Mouse (Mus musculus) kidney, postnatal 14 days (tissue): ENCODE data around the gene Mylip.

ENCODE experiments used
- DNase-seq: peaks from one replicate; pipeline ENCODE4 v3.0.0; 2022; ENCODE audit warnings: mixed read lengths

The Mylip gene

GRCm38 (mm10) chr13:45440226-45440625 lies 50.7 kb downstream of the Mylip start:
- DNase-seq = peak; percentile 47

GRCm38 (mm10) chr13:45442451-45442850 lies 52.9 kb downstream of the Mylip start:
- DNase-seq = peak; percentile 36

GRCm38 (mm10) chr13:45442918-45443535 lies 53.5 kb downstream of the Mylip start:
- peak; percentile 48 for DNase-seq

- DNase-seq = no peak
These were observed 54.7 kb downstream of the Mylip start for GRCm38 (mm10) chr13:45444220-45444619.

- DNase-seq = no peak
These were observed 55.1 kb downstream of the Mylip start for GRCm38 (mm10) chr13:45444652-45445051.

- peak; percentile 27 for DNase-seq
These were observed 57.1 kb downstream of the Mylip start for GRCm38 (mm10) chr13:45446636-45447035.

GRCm38 (mm10) chr13:45452437-45452836 lies 62.9 kb downstream of the Mylip start:
- DNase-seq = no peak

- DNase-seq = no peak
These were observed 63.5 kb downstream of the Mylip start for GRCm38 (mm10) chr13:45453033-45453432.

- DNase-seq = no peak
These were observed 64.5 kb downstream of the Mylip start for GRCm38 (mm10) chr13:45454044-45454443.

- peak; percentile 61 for DNase-seq
These were observed 65.1 kb downstream of the Mylip start for GRCm38 (mm10) chr13:45454641-45455040.

GRCm38 (mm10) chr13:45455108-45455861 lies 65.7 kb downstream of the Mylip start:
- peak; percentile 86 for DNase-seq

- no peak for DNase-seq
These were observed 66.3 kb downstream of the Mylip start for GRCm38 (mm10) chr13:45455862-45456192.

GRCm38 (mm10) chr13:45457459-45457858 lies 67.9 kb downstream of the Mylip start:
- DNase-seq = no peak

- no peak for DNase-seq
These were observed 70.6 kb downstream of the Mylip start for GRCm38 (mm10) chr13:45460177-45460576.

- no peak for DNase-seq
These were observed 71.9 kb downstream of the Mylip start for GRCm38 (mm10) chr13:45461370-45461958.
